Mouse (Mus musculus) midbrain, embryonic 13.5 days (tissue): ENCODE results near the gene Eva1c. TPM values are rescaled to one million over a fixed set of nuclear protein-coding genes. Genes with fewer than 3 reads are reported as not detected.

ENCODE experiments used
- ATAC-seq: fragments of 200-750 bp; cut with Nextera tagmentation; 2 replicates; pipeline ENCODE4 v1.8.0; 2017; ENCODE audit warnings: mild to moderate bottlenecking, moderate TSS enrichment, moderate library complexity
- H3K27ac ChIP-seq: fragments of 300-500 bp; sonication (generic); 2 replicates; pipeline ENCODE4 v1.5.1; 2015; ENCODE audit warnings: inconsistent platforms, mild to moderate bottlenecking, moderate library complexity
- H3K27me3 ChIP-seq: fragments of 300-500 bp; sonication (generic); 2 replicates; pipeline ENCODE4 v1.6.1; 2015; ENCODE audit warnings: mild to moderate bottlenecking, inconsistent platforms
- H3K36me3 ChIP-seq: fragments of 300-500 bp; sonication (generic); 2 replicates; pipeline ENCODE4 v1.6.1; 2015; ENCODE audit warnings: mild to moderate bottlenecking, inconsistent platforms
- H3K4me1 ChIP-seq: fragments of 300-500 bp; sonication (generic); replicated peaks from 2 replicates; pipeline ENCODE4 v1.6.1; 2015; ENCODE audit warnings: inconsistent platforms
- H3K4me2 ChIP-seq: fragments of 300-500 bp; sonication (generic); replicated peaks from 2 replicates; pipeline ENCODE4 v1.6.1; 2015; ENCODE audit warnings: moderate library complexity, mild to moderate bottlenecking, inconsistent platforms
- H3K4me3 ChIP-seq: fragments of 300-500 bp; sonication (generic); replicated peaks from 2 replicates; pipeline ENCODE4 v1.5.1; 2015; ENCODE audit warnings: mild to moderate bottlenecking, inconsistent platforms
- H3K9ac ChIP-seq: fragments of 300-500 bp; sonication (generic); replicated peaks from 2 replicates; pipeline ENCODE4 v1.6.1; 2015; ENCODE audit warnings: mild to moderate bottlenecking, inconsistent platforms
- H3K9me3 ChIP-seq: fragments of 300-500 bp; sonication (generic); 2 replicates; pipeline ENCODE4 v1.6.1; 2016; ENCODE audit warnings: mild to moderate bottlenecking, inconsistent platforms
- whole genome bisulfite sequencing: fragments of 180-500 bp; shearing (Covaris S2); methylation state at CpG from one replicate; pipeline ENCODE4 v1.1.7; 2015; 5-methylcytosine and 5-hydroxymethylcytosine counted together
- polyA plus RNA-seq: library from polyadenylated mRNA; unstranded; fragments of >200 nt; fragmentation: Nextera tagmentation; extraction: Ambion mirVana; gene quantifications from 2 replicates; pipeline ENCODE4 v1.2.1, GENCODE M21; 2015

Eva1c gene
- polyA plus RNA-seq, 1 experiment from 2014 or later, result 2.6 TPM

- H3K9me3 ChIP-seq, result no peaks in the 10 kb centered on the region
- H3K9ac ChIP-seq, result no peak overlapping the region
- H3K4me1 ChIP-seq, result peaks cover 14% of the 10 kb centered on the region
- peaks cover 4% of the 10 kb centered on the region; the same call in 1 of the 2 replicates for H3K27me3 ChIP-seq
- 47% methylated on average over 12 of the region's 12 CpGs for whole genome bisulfite sequencing
- H3K36me3 ChIP-seq, result no peaks in the 10 kb centered on the region
- no peak for ATAC-seq
- no peak overlapping the region for H3K4me2 ChIP-seq
- H3K27ac ChIP-seq, result no peak overlapping the region
- no peak overlapping the region for H3K4me3 ChIP-seq
Measured at GRCm38 (mm10) chr16:90849262-90849661, 22.7 kb downstream of the Eva1c start.

DNA sequence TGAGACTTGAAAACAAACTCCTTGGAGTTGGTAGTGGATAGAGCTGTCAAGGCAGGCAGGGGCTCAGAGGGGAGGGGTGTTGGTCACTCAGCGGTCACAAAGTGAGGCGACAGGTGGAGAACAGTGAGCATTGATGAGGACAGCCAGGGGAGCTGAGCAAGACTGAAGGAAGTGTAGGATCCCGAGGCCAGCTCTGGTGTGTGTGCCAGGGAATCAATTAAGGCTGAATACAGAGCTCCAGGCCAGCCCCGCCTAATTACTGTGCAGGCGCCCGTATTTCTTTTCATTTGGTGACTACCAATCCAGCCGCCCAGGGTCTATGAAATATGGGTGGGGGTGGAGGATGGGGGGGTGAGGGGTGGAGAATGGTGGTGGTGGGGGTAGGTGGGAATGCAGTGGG, 24.4 kb downstream of the Eva1c start:
- peaks cover 3% of the 10 kb centered on the region; the same call in 1 of the 2 replicates for H3K4me1 ChIP-seq
- H3K9ac ChIP-seq, result no peak overlapping the region
- no peak overlapping the region for H3K4me2 ChIP-seq
- H3K4me3 ChIP-seq, result no peak overlapping the region
- no peak for ATAC-seq
- H3K36me3 ChIP-seq, result no peaks in the 10 kb centered on the region
- no peaks in the 10 kb centered on the region for H3K9me3 ChIP-seq
- WGBS, result 61% methylated on average over 7 of the region's 7 CpGs
- no peak overlapping the region for H3K27ac ChIP-seq
- peaks cover 4% of the 10 kb centered on the region; the same call in 1 of the 2 replicates for H3K27me3 ChIP-seq

DNA sequence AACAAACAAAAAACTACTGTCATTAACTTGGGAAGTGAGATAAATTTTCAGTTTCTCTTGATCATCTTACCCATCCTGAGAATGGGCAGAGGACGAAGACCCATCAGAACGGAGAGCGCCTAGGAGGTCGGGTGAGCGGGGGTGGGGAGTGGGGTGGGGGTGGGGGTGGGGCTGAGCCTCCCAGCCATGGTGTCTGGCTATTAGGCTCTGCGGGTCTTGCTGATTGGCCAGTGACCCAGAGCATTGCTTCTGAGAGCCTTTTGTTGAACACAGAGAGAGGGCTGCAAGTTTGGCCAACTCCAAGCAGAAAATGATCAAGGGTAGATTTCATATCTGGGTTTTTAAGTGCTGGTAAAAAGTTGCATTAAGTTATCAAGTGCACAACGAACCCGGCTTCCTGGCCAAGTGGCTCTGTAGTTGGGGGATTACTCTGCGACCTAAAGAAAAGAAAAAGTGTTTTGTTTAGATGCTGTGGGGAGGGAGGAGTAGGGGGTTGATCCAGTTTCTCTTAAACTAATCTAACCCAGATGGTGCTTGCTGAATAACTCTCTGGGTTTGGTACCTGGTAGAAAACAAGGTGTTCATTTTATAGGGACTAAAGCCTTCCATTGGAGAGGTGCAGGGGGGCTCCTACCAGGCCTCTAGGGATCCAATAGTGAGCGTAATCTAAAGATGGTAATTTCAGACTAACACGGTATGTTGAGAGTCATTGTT, 25.3 kb downstream of the Eva1c start:
- H3K4me3 ChIP-seq, result no peak overlapping the region
- no peaks in the 10 kb centered on the region for H3K9me3 ChIP-seq
- no peaks in the 10 kb centered on the region for H3K4me1 ChIP-seq
- no peak overlapping the region for H3K27ac ChIP-seq
- no peak for ATAC-seq
- no peak overlapping the region for H3K9ac ChIP-seq
- 58% methylated on average over 11 of the region's 11 CpGs for WGBS
- no peaks in the 10 kb centered on the region for H3K36me3 ChIP-seq
- no peak overlapping the region for H3K4me2 ChIP-seq
- peaks cover 4% of the 10 kb centered on the region; the same call in 1 of the 2 replicates for H3K27me3 ChIP-seq

- H3K4me3 ChIP-seq, result no peak overlapping the region
- no peaks in the 10 kb centered on the region for H3K27me3 ChIP-seq
- no peaks in the 10 kb centered on the region for H3K4me1 ChIP-seq
- no peaks in the 10 kb centered on the region for H3K36me3 ChIP-seq
- H3K27ac ChIP-seq, result no peak overlapping the region
- WGBS, result 88% methylated on average over 6 of the region's 6 CpGs
- no peak overlapping the region for H3K9ac ChIP-seq
- ATAC-seq, result no peak
- H3K9me3 ChIP-seq, result no peaks in the 10 kb centered on the region
- no peak overlapping the region for H3K4me2 ChIP-seq
Measured at GRCm38 (mm10) chr16:90856552-90857200, 30.2 kb downstream of the Eva1c start.

GRCm38 (mm10) chr16:90858206-90858605, 31.7 kb downstream of the Eva1c start:
- Histone ChIP-seq H3K4me3 (no peak overlapping the region), H3K27me3 (no peaks in the 10 kb centered on the region), H3K9ac (no peak overlapping the region), H3K27ac (no peak overlapping the region), H3K9me3 (no peaks in the 10 kb centered on the region), H3K4me1 (no peaks in the 10 kb centered on the region), H3K36me3 (no peaks in the 10 kb centered on the region), H3K4me2 (no peak overlapping the region)
- no peak for ATAC-seq
- 86% methylated on average over 4 of the region's 4 CpGs for WGBS

DNA sequence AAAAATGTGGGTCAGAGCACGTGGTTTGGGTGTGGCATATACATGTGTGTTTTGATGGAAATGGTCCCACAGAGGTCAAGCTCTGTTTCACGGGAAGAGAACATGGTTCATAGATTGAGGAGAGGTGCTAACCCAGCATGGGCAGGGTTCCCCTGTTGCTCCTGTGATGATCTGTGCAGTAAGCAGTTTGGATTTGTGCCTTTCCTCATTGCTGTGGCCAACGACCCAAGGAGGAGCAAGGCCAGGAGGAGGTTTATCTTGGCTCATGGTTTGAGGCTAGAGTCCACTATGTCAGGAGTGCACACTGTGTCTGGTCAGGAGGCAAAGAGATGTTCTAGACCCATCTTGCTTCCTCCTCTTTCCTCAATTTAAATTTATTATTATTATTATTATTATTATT, 36.5 kb downstream of the Eva1c start:
- Histone ChIP-seq H3K36me3 (no peaks in the 10 kb centered on the region), H3K27ac (no peak overlapping the region), H3K4me1 (0 out of 2 replicates have a peak, but pooled peaks cover 1% of the 10 kb centered on the region), H3K4me2 (no peak overlapping the region), H3K27me3 (no peaks in the 10 kb centered on the region), H3K9ac (no peak overlapping the region), H3K9me3 (no peaks in the 10 kb centered on the region), H3K4me3 (no peak overlapping the region)
- ATAC-seq, result no peak
- 78% methylated on average over 3 of the region's 3 CpGs for WGBS

DNA sequence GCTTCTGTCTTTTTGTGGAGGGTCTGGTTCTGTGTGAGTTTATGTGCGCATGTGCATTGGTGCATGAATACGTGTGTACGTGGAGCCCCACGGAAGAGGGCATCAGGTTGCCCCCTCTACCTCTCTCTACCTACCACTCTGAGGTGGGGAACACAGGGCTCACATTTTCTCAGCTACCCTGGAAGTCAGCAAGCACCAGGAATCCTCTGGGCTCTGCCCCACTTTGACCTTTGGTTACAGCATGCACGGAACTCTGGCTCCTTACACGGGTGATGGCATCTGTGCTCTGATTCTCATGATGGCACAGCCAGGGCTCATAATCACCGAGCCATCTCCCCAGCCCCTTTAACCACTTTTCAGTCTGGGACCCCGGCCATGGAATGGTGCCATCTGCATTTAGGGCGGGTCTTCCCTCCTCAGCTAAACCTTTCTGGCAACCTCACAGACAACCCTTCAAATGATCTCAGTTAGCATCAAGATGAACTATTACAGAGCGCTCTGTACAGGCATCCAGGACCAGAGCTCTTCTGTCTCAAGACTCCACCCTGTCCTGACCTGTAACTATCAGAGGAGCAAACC, 37.0 kb downstream of the Eva1c start:
- no peaks in the 10 kb centered on the region for H3K27me3 ChIP-seq
- H3K9ac ChIP-seq, result no peak overlapping the region
- H3K4me1 ChIP-seq, result 0 out of 2 replicates have a peak, but pooled peaks cover 2% of the 10 kb centered on the region
- H3K9me3 ChIP-seq, result no peaks in the 10 kb centered on the region
- H3K4me2 ChIP-seq, result no peak overlapping the region
- H3K4me3 ChIP-seq, result no peak overlapping the region
- H3K27ac ChIP-seq, result no peak overlapping the region
- ATAC-seq, result no peak
- no peaks in the 10 kb centered on the region for H3K36me3 ChIP-seq
- WGBS, result 89% methylated on average over 10 of the region's 10 CpGs

- 74% methylated on average over 7 of the region's 7 CpGs for WGBS
- Histone ChIP-seq H3K4me1 (0 out of 2 replicates have a peak, but pooled peaks cover 2% of the 10 kb centered on the region), H3K27me3 (no peaks in the 10 kb centered on the region), H3K4me2 (no peak overlapping the region), H3K4me3 (no peak overlapping the region), H3K9ac (no peak overlapping the region), H3K36me3 (no peaks in the 10 kb centered on the region), H3K27ac (no peak overlapping the region), H3K9me3 (no peaks in the 10 kb centered on the region)
- ATAC-seq, result no peak
Measured at GRCm38 (mm10) chr16:90864693-90865092, 38.2 kb downstream of the Eva1c start.

GRCm38 (mm10) chr16:90865652-90866051, 39.1 kb downstream of the Eva1c start:
- Histone ChIP-seq H3K4me2 (no peak overlapping the region), H3K9ac (no peak overlapping the region), H3K27me3 (no peaks in the 10 kb centered on the region), H3K4me1 (0 out of 2 replicates have a peak, but pooled peaks cover 2% of the 10 kb centered on the region), H3K9me3 (no peaks in the 10 kb centered on the region), H3K4me3 (no peak overlapping the region), H3K27ac (no peak overlapping the region), H3K36me3 (no peaks in the 10 kb centered on the region)
- no peak for ATAC-seq
- WGBS, result 60% methylated on average over 9 of the region's 9 CpGs

DNA sequence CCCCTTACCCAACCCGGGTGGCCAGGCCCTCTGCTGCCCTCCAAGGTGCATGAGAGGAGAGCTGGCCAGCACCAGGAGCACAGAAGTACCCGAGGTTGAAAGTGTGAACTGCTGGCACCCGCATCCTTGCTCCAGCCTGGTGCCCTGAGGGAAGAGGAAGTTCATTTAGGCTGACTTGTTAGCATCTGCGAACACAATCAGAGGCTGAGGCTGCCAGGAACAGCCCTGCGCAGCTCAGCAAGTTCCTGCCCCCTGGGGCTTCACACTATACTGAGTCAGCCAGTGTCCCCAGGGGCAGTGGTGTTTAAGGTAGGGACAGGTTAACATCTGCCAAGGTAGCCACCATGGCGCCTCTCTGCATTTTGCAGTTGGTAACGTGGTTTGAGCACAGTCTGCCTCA, 41.6 kb downstream of the Eva1c start:
- Histone ChIP-seq H3K4me1 (peaks cover 2% of the 10 kb centered on the region; the same call in 1 of the 2 replicates), H3K27ac (no peak overlapping the region), H3K4me3 (no peak overlapping the region), H3K27me3 (no peaks in the 10 kb centered on the region), H3K36me3 (no peaks in the 10 kb centered on the region), H3K9ac (no peak overlapping the region), H3K9me3 (no peaks in the 10 kb centered on the region), H3K4me2 (no peak overlapping the region)
- ATAC-seq, result no peak
- 26% methylated on average over 7 of the region's 7 CpGs for WGBS

DNA sequence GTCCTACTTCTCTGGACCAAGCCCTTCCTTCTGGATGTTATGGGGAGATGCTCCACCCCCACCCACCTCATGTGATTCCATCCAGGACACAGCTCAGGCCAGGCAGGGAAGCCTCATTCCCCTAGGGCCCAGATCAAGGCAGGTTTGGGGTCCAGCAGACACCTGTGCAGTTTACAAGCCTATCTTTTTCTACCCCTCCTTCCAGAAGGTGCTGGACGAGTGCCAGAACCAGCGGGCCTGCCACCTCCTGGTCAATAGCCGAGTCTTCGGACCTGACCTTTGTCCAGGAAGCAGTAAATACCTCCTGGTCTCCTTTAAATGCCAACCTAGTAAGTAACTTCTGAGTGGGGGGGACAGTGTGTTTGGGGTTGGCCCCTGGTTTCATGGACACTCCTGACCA, 42.8 kb downstream of the Eva1c start:
- WGBS, result 89% methylated on average over 4 of the region's 4 CpGs
- Histone ChIP-seq H3K9me3 (no peaks in the 10 kb centered on the region), H3K27ac (no peak overlapping the region)

GRCm38 (mm10) chr16:90872936-90873335, 46.4 kb downstream of the Eva1c start:
- no peak for ATAC-seq
- Histone ChIP-seq H3K9me3 (no peaks in the 10 kb centered on the region), H3K27ac (no peak overlapping the region), H3K4me1 (peaks cover 4% of the 10 kb centered on the region; the same call in 1 of the 2 replicates), H3K4me2 (no peak overlapping the region), H3K36me3 (no peaks in the 10 kb centered on the region), H3K4me3 (no peak overlapping the region), H3K27me3 (no peaks in the 10 kb centered on the region), H3K9ac (no peak overlapping the region)
- WGBS, result 72% methylated on average over 8 of the region's 8 CpGs

More for the DNA sequence above, 42.8 kb downstream of the Eva1c start:
- no peak for ATAC-seq
- Histone ChIP-seq H3K4me1 (peaks cover 2% of the 10 kb centered on the region; the same call in 1 of the 2 replicates), H3K4me2 (no peak overlapping the region), H3K4me3 (no peak overlapping the region), H3K27me3 (no peaks in the 10 kb centered on the region), H3K36me3 (no peaks in the 10 kb centered on the region), H3K9ac (no peak overlapping the region)
